Mouse (Mus musculus): ENCODE measurements around the gene Abhd2. TPM values are rescaled to one million over a fixed set of nuclear protein-coding genes. Genes with fewer than 3 reads are reported as not detected.
A peak's percentile ranks its signal among the peaks of the same experiment; 100 is the strongest.

Gene Abhd2
- polyA plus RNA-seq, 1 experiment = 37.4 TPM

DNA sequence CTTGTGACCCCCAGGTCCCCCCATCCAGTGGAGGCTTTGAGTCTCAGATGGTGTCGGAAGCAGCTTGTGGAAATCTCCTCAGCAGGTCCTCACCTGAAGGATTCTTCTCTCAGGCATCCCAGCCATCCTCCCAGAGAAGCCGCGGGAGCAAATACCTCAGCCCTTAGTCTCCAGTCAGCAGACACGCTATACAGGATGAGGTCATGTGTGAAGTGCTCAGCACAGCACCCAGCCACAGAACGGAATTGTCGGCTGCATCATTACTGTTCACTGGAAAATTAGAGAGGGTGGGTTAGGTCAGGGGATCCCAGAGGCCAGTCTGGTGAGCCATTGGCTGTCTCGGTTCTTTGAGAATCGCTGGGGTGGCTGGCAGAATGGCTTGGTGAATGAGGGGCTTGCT lies 75.8 kb downstream of the Abhd2 start:
- no peak for TF ChIP-seq CTCF (IDR thresholded peaks at IDR 0.05; ENCODE audit: low read depth, low read length)
- TF ChIP-seq EP300 (IDR thresholded peaks at IDR 0.05; ENCODE audit: insufficient read depth, low read depth, low read length) = no peak
- TF ChIP-seq POLR2A (IDR thresholded peaks at IDR 0.05; ENCODE audit: insufficient read depth, low read length) = no peak
- no peaks in the 10 kb centered on the region; the same call in 1 of the 2 replicates for H3K36me3 ChIP-seq (ENCODE audit: control insufficient read depth, insufficient read depth, low read length, poor library complexity, severe bottlenecking)
- H3K4me1 ChIP-seq (ENCODE audit: control insufficient read depth, insufficient read depth, low read length) = peaks cover 3% of the 10 kb centered on the region
- no peaks in the 10 kb centered on the region for H3K27me3 ChIP-seq (ENCODE audit: control insufficient read depth, insufficient read depth, low read length, poor library complexity, severe bottlenecking)
- no peak overlapping the region for H3K27ac ChIP-seq (ENCODE audit: insufficient read depth, low read length)
- H3K4me3 ChIP-seq (ENCODE audit: low read depth, low read length) = no peak overlapping the region
- no peaks in the 10 kb centered on the region for H3K9me3 ChIP-seq (replicated peaks; ENCODE audit: control insufficient read depth, insufficient read depth, low read length, poor library complexity, severe bottlenecking)
- H3K9ac ChIP-seq (ENCODE audit: low read depth, poor library complexity, severe bottlenecking) = no peak overlapping the region

DNA sequence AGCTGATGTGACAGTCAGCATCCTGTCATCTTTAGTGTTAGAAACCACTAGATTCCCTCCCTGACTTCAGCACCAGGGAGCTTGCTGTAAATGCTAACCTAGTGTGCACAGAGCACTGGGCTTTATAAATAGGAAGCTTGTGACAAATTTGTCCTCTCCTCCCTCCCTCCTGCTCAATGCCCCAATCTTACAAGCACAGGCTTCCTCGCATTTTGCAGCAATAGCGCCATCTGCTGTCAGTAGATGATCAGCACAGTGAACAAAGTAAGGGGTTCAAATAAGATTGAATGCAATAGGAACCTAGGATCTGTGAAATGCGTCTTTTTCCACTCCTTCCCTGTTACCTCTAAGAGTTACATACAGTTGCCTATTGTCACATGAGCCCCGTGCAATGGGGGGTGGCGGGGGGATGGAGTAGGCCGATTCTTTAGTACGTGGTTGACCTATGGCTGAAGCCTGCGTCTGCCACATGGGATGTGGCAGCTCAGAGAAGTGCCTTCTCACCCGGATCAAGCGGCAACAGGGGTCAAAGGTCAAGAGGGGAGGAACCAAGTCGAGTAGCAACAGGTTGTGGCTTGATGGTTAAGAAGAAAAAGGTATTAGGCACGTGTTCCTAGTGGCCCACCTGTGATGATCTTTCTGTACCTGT lies 76.9 kb downstream of the Abhd2 start:
- no peaks in the 10 kb centered on the region for H3K27me3 ChIP-seq (ENCODE audit: control insufficient read depth, insufficient read depth, low read length, poor library complexity, severe bottlenecking)
- TF ChIP-seq EP300 (IDR thresholded peaks at IDR 0.05; ENCODE audit: insufficient read depth, low read depth, low read length) = no peak
- TF ChIP-seq CTCF (IDR thresholded peaks at IDR 0.05; ENCODE audit: low read depth, low read length) = peak; percentile 76
- no peak for TF ChIP-seq POLR2A (IDR thresholded peaks at IDR 0.05; ENCODE audit: insufficient read depth, low read length)
- no peak overlapping the region for H3K27ac ChIP-seq (ENCODE audit: insufficient read depth, low read length)
- no peak overlapping the region for H3K4me3 ChIP-seq (ENCODE audit: low read depth, low read length)
- H3K9me3 ChIP-seq (replicated peaks; ENCODE audit: control insufficient read depth, insufficient read depth, low read length, poor library complexity, severe bottlenecking) = no peaks in the 10 kb centered on the region
- H3K9ac ChIP-seq (ENCODE audit: low read depth, poor library complexity, severe bottlenecking) = no peak overlapping the region
- H3K36me3 ChIP-seq (ENCODE audit: control insufficient read depth, insufficient read depth, low read length, poor library complexity, severe bottlenecking) = no peaks in the 10 kb centered on the region; the same call in none of the 2 replicates
- H3K4me1 ChIP-seq (ENCODE audit: control insufficient read depth, insufficient read depth, low read length) = peaks cover 3% of the 10 kb centered on the region

DNA sequence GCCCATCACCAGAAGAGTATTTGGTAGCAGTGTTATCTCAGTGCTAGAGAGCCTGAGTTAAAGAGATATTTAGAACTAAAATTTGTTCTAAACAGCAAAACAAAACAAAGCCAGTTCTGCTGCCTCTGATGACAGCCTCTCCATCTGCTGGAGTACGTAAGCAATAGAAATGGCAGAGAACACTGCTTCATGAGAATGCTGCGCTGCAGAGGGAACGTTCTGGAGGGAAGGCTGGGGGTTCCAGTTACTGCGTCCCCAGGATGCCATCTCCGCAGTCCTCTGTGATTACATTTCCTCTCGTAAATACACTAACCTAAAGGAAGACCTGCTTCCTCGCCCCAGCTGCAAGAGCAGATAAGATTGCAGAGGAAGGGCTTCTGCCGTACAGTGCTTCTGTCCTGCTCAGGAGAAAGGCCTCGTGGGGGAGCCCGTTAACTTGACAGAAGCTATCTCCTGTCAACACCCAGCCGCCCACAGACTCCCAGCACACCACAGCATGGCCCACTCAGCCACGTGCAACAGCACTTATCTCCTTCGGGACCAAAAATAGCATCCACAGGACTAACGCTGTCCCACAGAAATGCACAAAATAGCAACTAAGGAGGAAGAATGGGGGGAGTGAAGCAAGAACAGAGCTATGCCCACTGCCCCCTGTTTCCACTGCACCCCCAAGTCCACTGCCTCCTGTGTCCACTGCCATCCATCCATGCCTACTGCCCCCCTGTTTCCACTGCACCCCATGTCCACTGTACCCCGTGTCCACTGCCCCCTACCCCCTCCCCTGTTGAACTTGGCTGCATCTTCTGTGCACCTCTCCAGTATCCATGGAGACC lies 85.6 kb downstream of the Abhd2 start:
- Histone ChIP-seq H3K4me3 (ENCODE audit: low read depth, low read length) (no peak overlapping the region), H3K27ac (ENCODE audit: insufficient read depth, low read length) (no peak overlapping the region), H3K4me1 (ENCODE audit: control insufficient read depth, insufficient read depth, low read length) (no peaks in the 10 kb centered on the region), H3K9ac (ENCODE audit: low read depth, poor library complexity, severe bottlenecking) (no peak overlapping the region), H3K9me3 (replicated peaks; ENCODE audit: control insufficient read depth, insufficient read depth, low read length, poor library complexity, severe bottlenecking) (no peaks in the 10 kb centered on the region), H3K36me3 (ENCODE audit: control insufficient read depth, insufficient read depth, low read length, poor library complexity, severe bottlenecking) (no peaks in the 10 kb centered on the region; the same call in 1 of the 2 replicates), H3K27me3 (ENCODE audit: control insufficient read depth, insufficient read depth, low read length, poor library complexity, severe bottlenecking) (no peaks in the 10 kb centered on the region)
- TF ChIP-seq EP300 (IDR thresholded peaks at IDR 0.05; ENCODE audit: insufficient read depth, low read depth, low read length) (no peak), CTCF (IDR thresholded peaks at IDR 0.05; ENCODE audit: low read depth, low read length) (no peak), POLR2A (IDR thresholded peaks at IDR 0.05; ENCODE audit: insufficient read depth, low read length) (no peak)

GRCm38 (mm10) chr7:79359183-79359435 lies 86.1 kb downstream of the Abhd2 start:
- Histone ChIP-seq H3K9ac (ENCODE audit: low read depth, poor library complexity, severe bottlenecking) (no peak overlapping the region), H3K27me3 (ENCODE audit: control insufficient read depth, insufficient read depth, low read length, poor library complexity, severe bottlenecking) (no peaks in the 10 kb centered on the region), H3K4me1 (ENCODE audit: control insufficient read depth, insufficient read depth, low read length) (no peaks in the 10 kb centered on the region), H3K36me3 (ENCODE audit: control insufficient read depth, insufficient read depth, low read length, poor library complexity, severe bottlenecking) (no peaks in the 10 kb centered on the region), H3K27ac (ENCODE audit: insufficient read depth, low read length) (no peak overlapping the region), H3K4me3 (ENCODE audit: low read depth, low read length) (no peak overlapping the region), H3K9me3 (replicated peaks; ENCODE audit: control insufficient read depth, insufficient read depth, low read length, poor library complexity, severe bottlenecking) (no peaks in the 10 kb centered on the region)
- no peak for TF ChIP-seq CTCF (IDR thresholded peaks at IDR 0.05; ENCODE audit: low read depth, low read length)

- TF ChIP-seq POLR2A (IDR thresholded peaks at IDR 0.05; ENCODE audit: insufficient read depth, low read length) (no peak), EP300 (IDR thresholded peaks at IDR 0.05; ENCODE audit: insufficient read depth, low read depth, low read length) (no peak), CTCF (IDR thresholded peaks at IDR 0.05; ENCODE audit: low read depth, low read length) (no peak)
- Histone ChIP-seq H3K9me3 (replicated peaks; ENCODE audit: control insufficient read depth, insufficient read depth, low read length, poor library complexity, severe bottlenecking) (no peaks in the 10 kb centered on the region), H3K27me3 (ENCODE audit: control insufficient read depth, insufficient read depth, low read length, poor library complexity, severe bottlenecking) (no peaks in the 10 kb centered on the region), H3K4me3 (ENCODE audit: low read depth, low read length) (no peak overlapping the region), H3K9ac (ENCODE audit: low read depth, poor library complexity, severe bottlenecking) (no peak overlapping the region), H3K36me3 (ENCODE audit: control insufficient read depth, insufficient read depth, low read length, poor library complexity, severe bottlenecking) (no peaks in the 10 kb centered on the region), H3K27ac (ENCODE audit: insufficient read depth, low read length) (no peak overlapping the region), H3K4me1 (ENCODE audit: control insufficient read depth, insufficient read depth, low read length) (no peaks in the 10 kb centered on the region)
Observed at GRCm38 (mm10) chr7:79360056-79360455, 87.1 kb downstream of the Abhd2 start.

- Histone ChIP-seq H3K27ac (ENCODE audit: insufficient read depth, low read length) (no peak overlapping the region), H3K9ac (ENCODE audit: low read depth, poor library complexity, severe bottlenecking) (no peak overlapping the region), H3K9me3 (replicated peaks; ENCODE audit: control insufficient read depth, insufficient read depth, low read length, poor library complexity, severe bottlenecking) (no peaks in the 10 kb centered on the region), H3K4me3 (ENCODE audit: low read depth, low read length) (no peak overlapping the region), H3K27me3 (ENCODE audit: control insufficient read depth, insufficient read depth, low read length, poor library complexity, severe bottlenecking) (no peaks in the 10 kb centered on the region), H3K4me1 (ENCODE audit: control insufficient read depth, insufficient read depth, low read length) (peaks cover 6% of the 10 kb centered on the region), H3K36me3 (ENCODE audit: control insufficient read depth, insufficient read depth, low read length, poor library complexity, severe bottlenecking) (no peaks in the 10 kb centered on the region)
- TF ChIP-seq EP300 (IDR thresholded peaks at IDR 0.05; ENCODE audit: insufficient read depth, low read depth, low read length) = no peak
- TF ChIP-seq CTCF (IDR thresholded peaks at IDR 0.05; ENCODE audit: low read depth, low read length) = no peak
- no peak for TF ChIP-seq POLR2A (IDR thresholded peaks at IDR 0.05; ENCODE audit: insufficient read depth, low read length)
Observed at GRCm38 (mm10) chr7:79362208-79362607, 89.2 kb downstream of the Abhd2 start.
